Mouse (Mus musculus) testis, postnatal 10 days (tissue): ENCODE results near the gene Srrm3.

Experiments
- DNase-seq: peaks from one replicate; pipeline ENCODE4 v3.0.0; 2021; ENCODE audit warnings: low spot score

The Srrm3 gene

DNA sequence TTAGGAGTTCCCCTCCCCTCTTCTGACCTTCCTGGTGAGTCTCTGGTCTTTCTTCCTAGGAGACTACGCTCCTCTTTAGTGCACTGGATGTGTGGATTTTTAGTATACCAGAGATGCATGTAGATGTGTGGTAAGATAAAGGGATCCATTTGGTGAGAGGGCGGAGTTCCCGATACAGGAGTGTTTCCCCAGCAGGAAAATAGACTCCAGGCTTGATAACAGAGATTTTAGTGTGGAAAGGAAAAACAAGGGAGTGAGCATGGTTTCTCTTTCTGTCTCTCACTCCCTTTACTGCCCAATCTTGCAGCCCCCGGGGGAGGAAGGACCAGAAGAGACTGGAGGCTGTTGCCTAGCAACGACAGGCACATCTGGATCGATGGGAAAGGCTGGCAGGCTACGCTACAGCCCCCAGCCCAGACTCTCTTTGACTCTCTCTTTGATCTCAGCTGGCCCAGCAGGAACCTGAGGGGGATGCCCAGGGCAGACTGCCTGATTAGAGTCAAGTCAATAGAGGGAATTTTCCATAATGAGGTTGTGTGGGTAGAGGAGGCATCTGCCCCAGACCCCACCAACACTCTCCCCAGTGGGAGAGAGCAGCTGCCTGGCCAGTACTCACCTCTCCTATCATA lies 15.7 kb downstream of the Srrm3 start:
- DNase-seq = no peak

DNA sequence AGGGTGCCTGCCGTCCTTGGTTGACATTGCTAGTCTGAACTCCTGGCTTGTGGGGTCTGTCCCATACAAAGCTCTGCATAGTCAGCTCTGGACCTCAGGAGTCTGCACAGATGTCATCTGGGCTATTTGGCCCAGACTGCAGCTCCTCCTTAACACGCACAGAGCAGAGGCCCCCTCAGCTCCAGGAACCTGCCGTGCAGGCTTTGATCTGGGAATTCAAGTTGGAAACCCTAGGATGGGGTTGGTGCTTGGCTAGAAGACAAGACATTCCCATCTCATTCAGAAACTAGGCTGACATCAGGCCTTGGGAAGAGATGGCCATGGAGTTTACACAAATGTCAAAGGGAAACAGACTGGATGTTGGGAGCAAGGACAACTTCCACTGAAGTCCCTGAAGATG lies 17.8 kb downstream of the Srrm3 start:
- no peak for DNase-seq

GRCm38 (mm10) chr5:135826225-135826624 lies 19.5 kb downstream of the Srrm3 start:
- no peak for DNase-seq

GRCm38 (mm10) chr5:135829381-135829780 lies 22.7 kb downstream of the Srrm3 start:
- no peak for DNase-seq

- DNase-seq = no peak
These were observed 26.0 kb downstream of the Srrm3 start for GRCm38 (mm10) chr5:135832729-135833128.

DNA sequence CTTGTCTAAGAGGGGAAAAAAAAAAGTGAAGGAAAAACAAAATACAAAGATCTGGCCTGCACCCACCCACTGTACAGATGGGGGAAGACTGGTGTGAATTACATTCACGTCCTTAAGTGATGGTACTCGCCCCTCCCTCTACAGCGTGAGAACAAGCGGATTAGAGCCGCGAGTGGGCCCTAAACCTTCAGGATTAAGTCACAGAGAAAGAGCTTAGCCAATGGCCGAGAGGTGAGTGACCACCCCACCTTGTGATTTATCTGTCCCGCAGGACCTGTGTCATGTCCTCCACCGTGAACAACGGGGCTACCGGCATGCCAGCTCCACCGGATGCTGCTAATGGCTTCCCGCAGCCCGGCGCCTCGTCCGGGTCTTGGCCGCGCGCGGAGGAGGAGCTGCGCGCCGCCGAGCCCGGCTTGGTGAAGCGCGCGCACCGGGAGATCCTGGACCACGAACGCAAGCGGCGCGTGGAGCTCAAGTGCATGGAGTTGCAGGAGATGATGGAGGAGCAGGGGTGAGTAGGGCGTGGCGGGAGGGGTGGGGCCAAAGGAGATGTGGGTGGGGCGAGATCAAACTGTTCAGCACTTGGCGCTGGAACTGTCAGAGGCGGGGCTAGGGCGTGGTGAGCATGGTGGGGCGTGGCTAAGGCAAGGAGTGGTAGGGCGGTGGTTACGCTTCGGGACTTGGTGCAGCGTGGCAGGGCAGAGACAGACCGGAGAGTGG lies 28.2 kb downstream of the Srrm3 start:
- DNase-seq = peak; percentile 80

- no peak for DNase-seq
These were observed 28.8 kb downstream of the Srrm3 start for GRCm38 (mm10) chr5:135835492-135835858.

DNA sequence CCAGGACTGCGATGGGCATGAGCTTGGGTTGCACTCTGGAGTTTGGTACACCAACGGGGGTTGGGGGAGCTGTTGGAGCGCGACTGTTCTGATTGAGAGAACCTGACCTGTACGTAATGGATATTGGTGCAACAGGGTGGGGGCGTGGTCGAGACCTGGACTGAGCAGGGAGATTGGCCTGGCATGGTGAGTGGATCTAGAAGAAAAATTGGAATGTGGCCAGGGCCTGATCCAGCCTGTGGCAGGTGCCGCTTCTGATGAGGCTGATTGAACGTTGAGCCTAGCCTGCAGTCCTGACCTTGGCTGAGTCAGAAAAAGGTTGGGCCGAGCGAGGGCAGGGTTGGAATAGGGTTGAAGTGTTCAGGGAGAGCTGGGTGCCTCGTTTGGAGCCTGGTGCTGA lies 29.3 kb downstream of the Srrm3 start:
- peak; percentile 51 for DNase-seq

DNA sequence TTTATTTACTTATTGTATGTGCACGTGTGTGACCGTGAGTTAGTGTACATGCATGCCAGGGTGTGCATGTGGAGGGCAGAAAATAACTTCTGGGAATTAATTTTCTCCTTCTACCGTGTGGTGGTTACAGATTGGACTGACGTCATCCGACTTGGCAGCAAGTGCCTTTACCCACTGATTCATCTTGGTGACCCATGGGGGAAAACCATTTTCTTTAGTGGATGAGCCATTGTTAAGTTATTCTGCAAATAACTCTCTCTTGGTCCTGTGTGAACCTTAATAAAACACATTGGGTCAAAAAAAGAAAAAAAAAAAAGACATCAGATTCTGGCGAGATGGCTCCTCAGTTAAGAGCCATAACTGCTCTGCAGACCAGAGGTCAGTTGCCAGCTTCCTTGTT lies 35.0 kb downstream of the Srrm3 start:
- DNase-seq = no peak

DNA sequence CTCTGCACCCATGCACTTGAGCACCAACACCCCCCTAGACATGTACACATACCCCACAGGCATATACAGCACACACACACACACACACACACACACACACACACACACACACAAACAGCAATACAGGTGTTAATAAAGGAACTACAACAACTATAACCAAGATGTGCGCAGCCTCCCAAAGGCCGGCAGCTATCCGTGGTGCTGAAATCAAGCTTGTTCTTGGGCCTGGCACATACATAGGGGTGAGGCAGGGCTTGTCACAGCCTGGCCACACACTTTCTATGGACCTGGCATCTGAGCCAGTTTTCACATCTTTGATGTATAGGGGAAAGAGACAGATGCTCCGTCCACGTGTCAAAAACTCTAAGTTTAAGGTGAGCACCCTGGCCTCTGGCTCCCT lies 36.7 kb downstream of the Srrm3 start:
- peak; percentile 81 for DNase-seq

GRCm38 (mm10) chr5:135845676-135846320 lies 39.1 kb downstream of the Srrm3 start:
- no peak for DNase-seq

GRCm38 (mm10) chr5:135847460-135847859 lies 40.8 kb downstream of the Srrm3 start:
- DNase-seq = no peak

GRCm38 (mm10) chr5:135847881-135848280 lies 41.2 kb downstream of the Srrm3 start:
- DNase-seq = no peak

GRCm38 (mm10) chr5:135851024-135851423 lies 44.3 kb downstream of the Srrm3 start:
- no peak for DNase-seq

DNA sequence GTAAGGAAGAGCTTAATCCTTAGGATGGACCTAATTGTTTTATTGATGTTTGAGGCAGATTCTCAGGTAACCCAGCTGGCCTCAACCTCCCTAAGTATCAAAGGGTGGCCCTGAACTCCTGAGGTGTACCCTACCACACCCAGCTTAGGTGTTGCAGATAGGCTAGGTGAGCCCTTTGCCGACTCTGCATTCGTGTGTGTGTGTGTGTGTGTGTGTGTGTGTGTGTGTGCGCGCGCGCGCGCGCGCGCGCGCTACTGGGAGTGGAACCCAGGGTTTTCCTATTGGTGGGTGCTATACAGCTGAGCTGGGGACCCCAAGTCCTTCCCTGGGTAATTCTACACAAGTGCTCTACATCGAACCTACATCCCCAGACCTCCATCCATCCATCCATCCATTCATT lies 44.8 kb downstream of the Srrm3 start:
- DNase-seq = no peak

GRCm38 (mm10) chr5:135852421-135852820 lies 45.7 kb downstream of the Srrm3 start:
- DNase-seq = peak; percentile 63

DNA sequence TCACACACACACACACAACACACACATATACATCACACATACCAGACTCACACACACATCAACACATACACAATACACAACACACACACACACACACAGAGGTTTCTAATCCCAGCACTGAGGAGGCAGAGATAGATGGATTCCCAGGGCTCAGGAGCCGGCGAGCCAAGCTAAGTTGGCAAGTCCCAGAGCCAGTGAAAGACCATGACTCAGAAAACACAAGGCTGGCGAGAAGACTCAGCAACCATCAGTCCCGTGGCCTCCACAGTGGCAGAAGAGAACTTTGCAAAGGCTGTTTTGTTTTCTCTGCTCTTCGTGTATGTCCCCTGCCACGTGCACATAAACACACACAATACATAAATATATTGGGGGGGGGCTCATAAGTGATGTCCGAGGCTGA lies 47.0 kb downstream of the Srrm3 start:
- no peak for DNase-seq

DNA sequence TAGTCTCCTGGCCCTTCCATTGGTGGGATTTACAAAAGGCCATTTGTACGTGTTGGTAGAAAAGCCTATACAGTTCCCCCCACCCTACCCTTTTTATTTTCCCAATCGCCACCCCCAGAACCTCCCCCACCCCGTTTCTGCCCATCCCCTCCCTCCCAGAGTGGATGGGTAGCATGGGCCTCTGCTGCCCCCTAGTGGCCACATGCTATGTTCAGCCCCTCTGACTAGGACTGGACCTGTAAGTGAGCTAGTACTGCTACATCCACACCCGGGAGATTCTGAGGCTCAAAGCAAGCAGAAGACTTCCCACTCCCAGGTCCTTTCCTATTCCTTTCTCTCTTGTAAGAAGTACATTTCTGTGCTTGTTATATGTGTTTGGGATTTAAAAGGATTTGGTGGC lies 48.5 kb downstream of the Srrm3 start:
- peak; percentile 91 for DNase-seq

DNA sequence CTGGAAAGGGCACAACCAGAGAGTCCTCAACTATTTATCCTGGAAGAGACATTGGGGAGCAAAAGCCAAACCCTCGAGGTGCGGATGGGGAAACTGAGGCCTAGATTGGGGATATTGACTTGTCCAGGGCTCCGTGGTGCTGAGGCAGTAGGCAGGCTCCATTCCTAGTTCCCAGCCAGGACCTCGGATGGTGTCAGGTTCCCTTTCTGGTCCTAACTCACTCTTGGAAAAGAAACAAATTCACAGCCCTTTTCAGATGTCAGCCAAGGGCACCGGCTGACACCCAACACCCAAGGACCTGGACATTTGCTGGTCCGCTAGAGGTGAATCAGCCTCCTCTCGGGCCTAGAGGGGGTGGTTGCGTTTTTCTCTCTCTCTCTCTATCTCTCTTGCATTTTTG lies 60.0 kb downstream of the Srrm3 start:
- DNase-seq = no peak

GRCm38 (mm10) chr5:135867637-135868593 lies 61.2 kb downstream of the Srrm3 start:
- peak; percentile 60 for DNase-seq

DNA sequence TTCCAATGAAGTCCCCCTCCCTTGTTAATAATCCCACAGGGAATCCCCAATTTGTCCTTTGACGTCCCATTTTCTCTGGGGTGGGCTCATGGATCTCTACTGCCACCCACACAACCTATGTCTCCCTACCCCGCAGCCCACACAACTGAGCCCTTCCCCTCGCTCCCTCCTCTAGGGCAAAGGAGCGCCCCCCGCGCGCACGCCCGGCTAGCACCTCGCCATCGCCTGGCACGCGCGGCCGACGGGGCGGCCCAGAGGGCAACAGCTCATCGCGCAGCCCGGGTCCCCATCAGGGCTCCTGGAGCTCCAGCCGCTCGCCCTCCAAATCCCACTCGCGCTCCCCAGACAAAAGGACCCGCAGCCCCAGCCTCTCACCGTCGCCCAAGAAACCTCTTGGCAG lies 62.0 kb downstream of the Srrm3 start:
- DNase-seq = peak; percentile 52
